Mouse (Mus musculus) left cerebral cortex, adult 2 months (tissue): ENCODE measurements around the gene Rwdd2b. TPM values are rescaled to one million over a fixed set of nuclear protein-coding genes. Genes with fewer than 3 reads are reported as not detected.

Experiments used
- DNase-seq, 2 experiments: peaks; one replicate each; pipeline ENCODE4 v3.0.0; 2021 to 2022; ENCODE audit warnings: low spot score in 2 of 2, mixed read lengths in 1 of 2; ENCODE audit errors: extremely low spot score in 1 of 2
- H3K27ac ChIP-seq: fragments of 200-600 bp; 2 replicates; pipeline ENCODE4 v1.8.1; 2022
- H3K4me3 ChIP-seq: fragments of 200-600 bp; 2 replicates; pipeline ENCODE4 v1.8.1; 2022
- CTCF ChIP-seq: fragments of 200-600 bp; IDR thresholded peaks from 2 replicates; pipeline ENCODE4 v1.8.1; 2022; ENCODE audit warnings: antibody characterized with exemption, mild to moderate bottlenecking, moderate library complexity
- intact Hi-C: fragments of 180-260 bp; cut with DNase I; formaldehyde crosslinking; loops from one replicate; pipeline ENCODE4 v1.15.1; 2025
- long read RNA-seq, 2 experiments: library from polyadenylated mRNA; stranded (forward); transcript quantifications; one replicate each; pipeline ENCODE4 v2.0.0; 2021; ENCODE audit warnings: borderline mapping rate in 2 of 2
- total RNA-seq, 2 experiments: library from RNA; stranded (reverse); gene quantifications; 2 replicates each; pipeline ENCODE4 v1.2.3; 2021

Rwdd2b gene
- total RNA-seq, result 1 to 10 TPM; 7.8 to 9.7 TPM
- long read RNA-seq, experiment 1, transcript Rwdd2b-201 (5 exons, 2,009 nt), result major isoform, 16 of 16 reads
- long read RNA-seq, experiment 1, partial matches to known transcripts, result 0 of 16 reads
- long read RNA-seq, experiment 1, other reads (novel, unspliced or antisense), result 0 of 16 reads
- long read RNA-seq, experiment 2, partial matches to known transcripts, result 0 of 3 reads
- long read RNA-seq, experiment 2, other reads (novel, unspliced or antisense), result 0 of 3 reads

DNA sequence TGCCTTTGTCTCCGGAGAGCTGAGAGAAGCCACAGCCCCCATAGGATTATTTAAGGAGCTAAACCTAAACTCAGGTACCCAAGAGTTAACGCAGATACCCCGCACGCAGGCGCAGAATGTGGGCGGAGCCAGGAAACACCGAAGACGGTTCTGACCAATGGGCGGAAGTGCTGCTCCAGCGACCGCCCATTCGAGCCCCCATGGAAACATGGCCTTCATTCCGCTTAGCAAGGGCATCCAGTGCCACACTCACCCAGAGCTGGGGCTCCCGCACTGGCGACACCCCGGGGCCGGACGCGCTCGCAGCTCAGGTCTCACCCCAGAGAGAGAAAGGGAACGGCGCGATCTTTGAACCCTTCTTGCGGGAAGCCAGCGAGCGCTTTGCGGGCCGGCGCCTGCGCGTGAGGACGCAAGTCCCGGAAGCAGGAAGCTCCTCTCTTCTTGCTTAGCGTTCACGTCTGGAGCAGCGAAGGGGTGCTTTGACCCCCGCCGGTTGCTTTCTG lies at the start of gene Rwdd2b:
Rwdd2b (minus strand) TSS at position 390 of the 503 bp plus-strand sequence.
- no peak for TF ChIP-seq CTCF
- H3K4me3 ChIP-seq, result peak within 1 kb of the TSS; percentile 63
- intact Hi-C loops, result no loop called here

DNA sequence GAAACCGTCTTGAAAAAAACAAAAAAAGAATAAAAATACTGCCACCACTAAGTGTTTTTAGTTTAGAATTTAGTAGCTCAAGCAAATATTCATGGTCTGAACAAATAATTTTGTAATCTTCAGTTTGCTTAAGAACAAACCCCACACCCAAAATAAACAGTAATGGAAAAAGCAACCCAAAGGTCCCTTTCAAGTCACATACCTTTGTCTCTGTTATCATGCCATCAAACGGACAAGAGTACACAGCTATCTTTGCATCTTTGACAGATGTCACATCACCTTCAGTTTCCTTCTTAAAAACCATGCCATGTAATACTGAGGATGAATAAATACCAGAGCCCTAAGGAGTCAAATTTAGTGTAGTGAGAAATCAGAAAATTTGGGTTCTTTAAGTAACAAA lies 48.2 kb upstream of the Rwdd2b start:
- Histone ChIP-seq H3K4me3 (no peak overlapping the region), H3K27ac (no peak overlapping the region)
- no peak for TF ChIP-seq CTCF
- intact Hi-C loops, result no loop called here
- no peak for DNase-seq

More for the DNA sequence above, at the start of gene Rwdd2b:
- peak; percentile 91 to 92 for DNase-seq
- peak within 1 kb of the TSS; percentile 98 for H3K27ac ChIP-seq

- TF ChIP-seq CTCF, result no peak
- no peak overlapping the region for H3K27ac ChIP-seq
- H3K4me3 ChIP-seq, result no peak overlapping the region
- no peak for DNase-seq
- intact Hi-C loops, result no loop called here
Measured at GRCm38 (mm10) chr16:87486739-87487138, 46.4 kb upstream of the Rwdd2b start.

GRCm38 (mm10) chr16:87484367-87484766 lies 44.0 kb upstream of the Rwdd2b start:
- intact Hi-C loops, result loop anchor here (5.0 kb wide), 1 partner anchor 62 kb away; no protein-coding TSS in a partner anchor
- no peak for TF ChIP-seq CTCF

DNA sequence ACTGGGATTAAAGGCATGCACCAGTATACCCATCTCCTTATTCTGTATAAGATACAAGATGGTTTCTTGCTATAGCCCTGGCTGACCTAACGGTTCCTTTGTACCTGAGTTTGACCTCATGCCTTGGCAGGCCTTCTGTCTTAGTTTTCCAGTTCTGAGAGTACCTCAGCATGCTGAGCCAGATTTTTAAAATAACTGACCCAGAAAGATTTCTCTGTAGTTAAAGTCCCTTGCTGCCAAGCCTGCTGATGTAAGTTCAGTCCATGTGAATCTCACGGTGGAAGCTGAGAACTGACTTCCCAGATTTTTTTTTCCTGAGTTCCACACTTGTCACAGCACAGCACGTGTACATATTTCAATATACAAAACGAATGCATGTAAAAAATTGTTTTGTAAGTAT lies 30.2 kb upstream of the Rwdd2b start:
- no peak overlapping the region for H3K27ac ChIP-seq
- intact Hi-C loops, result no loop called here
- TF ChIP-seq CTCF, result no peak
- no peak overlapping the region for H3K4me3 ChIP-seq
- no peak for DNase-seq

More at GRCm38 (mm10) chr16:87484367-87484766, 44.0 kb upstream of the Rwdd2b start:
- no peak overlapping the region for H3K4me3 ChIP-seq
- H3K27ac ChIP-seq, result no peak overlapping the region
- no peak for DNase-seq

DNA sequence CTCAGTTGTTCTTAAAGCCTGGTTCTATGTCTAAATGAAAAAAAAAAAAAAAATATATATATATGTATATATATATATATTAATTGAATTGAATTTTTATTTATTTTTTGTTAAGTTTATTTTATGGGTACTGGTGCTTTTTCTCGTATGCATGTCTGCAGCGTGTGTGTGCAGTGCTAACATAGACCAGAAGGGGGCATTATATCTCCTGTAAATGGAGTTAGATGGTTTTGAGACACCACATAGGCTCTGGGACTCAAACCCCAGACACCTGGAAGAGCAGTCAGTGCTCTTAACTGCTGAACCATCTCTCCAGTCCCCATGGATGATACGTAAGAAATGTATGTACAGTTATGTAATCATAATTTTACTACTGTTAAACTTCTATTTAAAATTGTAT lies 18.4 kb upstream of the Rwdd2b start:
- intact Hi-C loops, result no loop called here
- TF ChIP-seq CTCF, result peak; percentile 3; the same call in 1 of the 2 replicates
- no peak overlapping the region for H3K4me3 ChIP-seq
- no peak for DNase-seq
- no peak overlapping the region for H3K27ac ChIP-seq

GRCm38 (mm10) chr16:87455180-87455611 lies 14.8 kb upstream of the Rwdd2b start:
- intact Hi-C loops, result no loop called here
- no peak for DNase-seq
- peak overlapping the region; percentile 91 for H3K27ac ChIP-seq
- no peak for TF ChIP-seq CTCF
- H3K4me3 ChIP-seq, result peak overlapping the region; percentile 92

DNA sequence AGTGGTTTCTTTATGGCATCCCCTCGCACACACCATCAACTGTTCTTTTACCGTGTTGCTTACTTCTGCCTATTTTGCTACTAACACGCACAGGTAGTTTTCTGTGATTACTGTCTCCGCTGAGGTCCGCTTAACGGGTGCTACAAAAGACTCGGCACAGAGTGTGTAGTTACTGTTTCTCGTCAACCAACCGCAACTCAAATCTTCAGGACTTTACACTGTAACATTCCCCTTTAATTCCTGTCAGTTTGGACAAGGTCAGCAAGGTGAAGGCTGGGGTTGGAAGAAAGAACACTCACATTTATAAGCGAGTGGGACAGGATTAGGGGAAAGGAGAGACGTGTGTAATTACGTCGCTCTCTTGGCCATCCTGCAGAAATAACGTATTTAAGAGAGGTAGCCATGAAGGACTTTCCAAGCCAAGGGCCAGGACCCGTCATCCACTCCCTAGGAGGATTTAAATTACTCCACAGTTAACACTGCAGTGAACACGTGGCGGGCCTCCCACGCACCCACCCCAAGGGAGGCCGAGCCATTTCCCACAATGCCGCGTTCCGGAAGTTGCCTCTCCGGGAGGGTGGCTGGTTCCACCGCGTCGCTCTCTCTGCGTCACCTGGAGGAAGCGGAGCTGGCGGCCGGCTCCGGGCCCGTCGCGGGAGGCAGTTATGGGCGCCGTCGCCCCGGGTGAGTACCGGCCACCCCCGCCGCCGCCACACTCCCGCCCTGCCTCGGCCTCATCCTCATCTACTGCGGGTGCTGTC lies 14.2 kb upstream of the Rwdd2b start, which contains the start of gene Usp16:
Usp16 (plus strand) TSS at position 285 of the 761 bp plus-strand sequence.
- DNase-seq, result peak; percentile 95 to 98
- TF ChIP-seq CTCF, result no peak
- peak within 1 kb of the TSS; percentile 92 for H3K4me3 ChIP-seq
- intact Hi-C loops, result loop anchor here (1.0 kb wide), 3 partner anchors 13 to 41 kb away; partner anchors contain the start of genes Cct8 and Ltn1
- H3K27ac ChIP-seq, result peak within 1 kb of the TSS; percentile 91

GRCm38 (mm10) chr16:87453226-87453625 lies 12.9 kb upstream of the Rwdd2b start:
- no peak for TF ChIP-seq CTCF
- H3K27ac ChIP-seq, result no peak overlapping the region
- H3K4me3 ChIP-seq, result no peak overlapping the region
- DNase-seq, result no peak
- intact Hi-C loops, result no loop called here

DNA sequence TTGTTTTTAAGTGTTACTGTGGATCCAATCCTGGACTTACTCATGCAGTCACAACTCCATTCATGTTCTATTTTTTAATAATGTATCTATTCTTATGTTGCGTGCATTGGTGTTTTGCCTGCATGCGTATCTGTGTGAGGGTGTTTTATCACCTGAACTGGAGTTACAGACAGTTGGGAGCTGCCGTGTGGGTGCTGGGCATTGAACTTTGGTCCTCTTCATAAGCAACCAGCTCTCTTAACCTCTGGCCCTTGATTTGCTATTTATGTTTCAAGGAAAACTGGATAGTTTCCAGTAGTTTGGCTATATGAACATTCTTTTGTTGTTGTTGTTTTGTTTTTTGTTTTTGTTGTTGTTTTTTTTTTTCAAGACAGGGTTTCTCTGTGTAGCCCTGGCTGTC lies 5.2 kb upstream of the Rwdd2b start:
- TF ChIP-seq CTCF, result no peak
- Histone ChIP-seq H3K27ac (no peak overlapping the region), H3K4me3 (no peak overlapping the region)
- intact Hi-C loops, result no loop called here
- no peak for DNase-seq

DNA sequence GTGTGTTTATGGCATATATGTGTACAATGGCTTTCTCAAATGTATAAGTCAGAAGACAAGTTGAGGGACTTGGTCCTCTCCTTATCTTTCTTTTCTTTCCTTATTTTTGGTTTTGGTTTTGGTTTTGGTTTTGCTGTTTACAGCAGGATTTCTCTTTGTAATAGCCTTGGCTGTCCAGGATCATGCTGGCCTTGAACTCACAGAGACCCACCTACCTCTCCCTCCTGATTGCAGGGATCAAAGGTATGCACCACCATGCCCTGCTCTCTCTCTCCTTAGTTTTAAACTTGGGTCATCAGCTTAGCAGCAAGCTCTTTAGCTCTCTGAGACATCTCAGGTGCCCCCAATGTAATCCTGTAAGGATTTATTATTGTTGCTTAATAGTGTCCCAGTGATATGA lies 4.7 kb upstream of the Rwdd2b start:
- no peak overlapping the region for H3K27ac ChIP-seq
- intact Hi-C loops, result no loop called here
- DNase-seq, result no peak
- H3K4me3 ChIP-seq, result no peak overlapping the region
- TF ChIP-seq CTCF, result no peak

DNA sequence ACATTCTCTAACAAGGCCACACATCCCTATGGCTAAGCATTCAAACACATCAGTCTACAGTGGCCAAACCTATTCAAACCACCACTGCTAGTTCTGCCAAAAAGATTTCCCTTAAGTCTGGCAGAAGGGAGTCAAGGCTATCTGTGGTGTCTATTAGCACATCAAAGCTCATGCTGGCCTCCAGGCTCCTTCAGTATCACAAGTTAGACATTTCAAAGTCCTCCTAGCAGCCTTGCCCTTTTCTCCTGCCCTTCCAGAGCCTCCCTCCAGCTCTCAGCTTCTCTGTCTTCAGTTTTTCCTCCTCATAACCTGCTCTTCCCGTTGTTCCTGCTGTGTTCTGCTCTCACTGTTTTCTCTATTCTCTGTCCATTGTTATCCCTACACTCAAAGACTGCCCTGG lies 3.7 kb upstream of the Rwdd2b start:
- no peak overlapping the region for H3K4me3 ChIP-seq
- DNase-seq, result no peak
- H3K27ac ChIP-seq, result no peak overlapping the region
- intact Hi-C loops, result no loop called here
- no peak for TF ChIP-seq CTCF
